Mouse (Mus musculus) spleen, adult 12 weeks (tissue): Measurements from ENCODE around the gene Pds5a.

Source experiments
- DNase-seq: peaks from one replicate; pipeline ENCODE4 v3.0.0; 2022; ENCODE audit warnings: low spot score

Gene Pds5a

DNA sequence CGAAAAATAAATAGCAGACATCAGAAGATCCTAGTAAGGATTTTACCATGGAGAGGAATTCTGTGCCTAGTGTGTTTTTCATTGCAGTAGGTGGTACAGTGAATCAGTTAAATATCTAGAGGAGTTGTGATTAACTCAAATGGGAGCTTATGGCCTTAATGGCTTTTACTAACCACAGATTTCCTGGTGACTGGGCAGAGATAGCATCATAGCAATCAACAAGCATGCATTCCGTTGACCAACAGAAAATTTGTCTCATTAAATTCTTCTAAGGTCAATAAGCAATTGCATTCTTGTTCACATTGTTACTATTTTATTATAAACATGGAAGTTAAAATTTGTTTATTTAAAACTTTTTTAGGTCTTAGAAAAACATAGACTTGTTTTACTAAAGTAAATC is 132.6 kb downstream of the Pds5a start:
- DNase-seq, result no peak

- DNase-seq, result no peak
Measured at GRCm38 (mm10) chr5:65561125-65561893, 136.8 kb downstream of the Pds5a start.

DNA sequence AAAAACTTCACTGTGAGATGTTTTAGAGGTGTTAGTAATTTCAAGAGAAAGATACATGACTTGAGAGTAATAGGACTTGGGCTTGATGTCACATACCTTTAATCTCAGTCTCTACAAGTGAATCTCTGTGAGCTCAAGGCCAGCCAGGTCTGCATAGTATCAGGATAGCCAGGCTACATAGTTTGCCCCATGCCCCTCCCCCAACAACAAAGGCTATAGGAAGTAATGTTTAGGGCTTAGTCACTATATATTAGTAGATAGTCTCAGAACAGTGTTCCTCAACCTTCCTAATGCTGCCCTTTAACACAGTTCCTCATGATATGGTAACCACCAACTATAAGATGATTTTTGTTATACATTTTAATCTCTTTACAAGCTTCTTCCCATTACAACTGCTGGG is 141.0 kb downstream of the Pds5a start:
- no peak for DNase-seq
